Mouse (Mus musculus): Measurements from ENCODE around the gene Tmem53. TPM values are rescaled to one million over a fixed set of nuclear protein-coding genes. Genes with fewer than 3 reads are reported as not detected.
A peak's percentile ranks its signal among the peaks of the same experiment; 100 is the strongest.

Gene Tmem53
- polyA plus RNA-seq, 1 experiment from 2014 or later: 18.2 TPM

DNA sequence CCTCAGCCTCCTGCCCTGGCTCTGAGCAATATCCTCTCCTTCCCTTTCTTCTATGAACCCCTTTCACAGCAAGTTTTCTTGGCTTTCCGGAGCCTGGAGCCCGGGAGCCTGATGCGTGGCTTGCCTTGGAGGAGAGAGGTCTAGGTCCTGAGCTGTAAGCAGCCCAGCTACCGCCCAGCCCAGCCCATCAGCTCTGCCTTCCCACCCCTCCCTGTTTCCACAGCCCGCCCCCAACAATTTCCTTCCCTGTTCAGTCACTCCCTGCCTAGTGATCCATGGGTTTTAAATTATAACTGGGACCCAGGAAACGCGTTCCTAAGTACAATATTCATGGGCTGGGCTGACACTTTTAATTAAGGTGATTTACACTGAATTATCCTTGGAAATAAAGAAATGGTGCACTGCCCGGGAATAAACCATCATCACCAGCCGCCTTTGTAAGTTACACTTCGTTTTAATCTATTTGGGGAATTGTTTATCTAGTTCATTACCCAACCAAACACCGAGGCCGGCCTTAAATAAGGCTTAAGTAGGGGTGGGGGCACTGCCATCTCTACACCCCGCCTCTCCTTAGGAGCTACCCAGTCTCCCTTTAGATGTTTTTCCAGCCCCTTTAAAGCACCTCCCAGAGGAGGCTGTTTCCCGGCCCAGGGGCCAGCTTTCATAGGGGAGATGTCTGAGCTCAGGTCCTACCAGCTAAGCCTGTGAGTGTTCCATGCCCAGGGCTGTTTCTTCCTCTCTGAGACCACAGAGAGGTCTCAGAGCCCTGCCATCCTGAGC lies 50.5 kb downstream of the Tmem53 start:
- Histone ChIP-seq H3K4me1 (replicated peaks) (peaks cover 23% of the 10 kb centered on the region), H3K4me3 (no peak overlapping the region), H3K36me3 (no peaks in the 10 kb centered on the region), H3K27ac (ENCODE audit: poor library complexity, severe bottlenecking) (no peak overlapping the region), H3K27me3 (replicated peaks) (peaks cover 79% of the 10 kb centered on the region), H3K9ac (no peak overlapping the region), H3K9me3 (replicated peaks) (no peaks in the 10 kb centered on the region), H3K4me2 (no peak overlapping the region)
- 33% methylated on average over 14 of the region's 14 CpGs for WGBS
- no peak for ATAC-seq (ENCODE audit: insufficient number of reproducible peaks, low FRiP score)

DNA sequence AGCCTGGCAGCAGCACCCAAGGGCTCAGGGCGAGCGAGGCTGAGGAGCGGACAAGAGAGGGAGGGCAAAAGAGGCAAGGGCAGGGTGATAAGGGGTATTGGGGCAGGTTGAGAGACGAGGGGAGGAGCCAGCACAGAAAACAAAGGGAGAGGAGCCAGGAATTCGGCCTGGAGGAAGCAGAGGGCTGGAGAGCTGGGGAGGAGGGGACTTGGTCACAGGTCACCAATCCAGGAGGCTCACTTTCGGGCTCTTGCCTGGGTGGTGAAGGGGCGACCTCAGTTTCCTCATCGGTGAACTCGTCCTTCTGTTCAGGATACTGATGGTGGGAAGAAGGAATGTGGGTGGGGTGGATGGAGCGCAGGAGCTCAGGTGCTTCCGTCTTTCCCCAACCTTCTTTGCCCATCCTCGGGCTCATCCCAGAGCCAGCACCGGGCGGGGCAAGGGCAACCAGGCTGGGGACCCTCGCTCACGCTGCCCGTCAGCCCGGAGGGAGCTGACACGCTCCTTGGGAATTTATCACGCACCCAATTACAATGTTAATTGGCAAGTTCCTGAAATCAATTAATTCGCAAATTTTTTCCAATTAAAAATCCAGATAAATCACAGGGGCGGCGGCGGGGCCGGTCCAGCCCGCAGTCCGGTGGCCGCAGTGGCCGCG lies 52.0 kb downstream of the Tmem53 start:
- Histone ChIP-seq H3K27ac (ENCODE audit: poor library complexity, severe bottlenecking) (no peak overlapping the region), H3K4me1 (replicated peaks) (peaks cover 23% of the 10 kb centered on the region), H3K4me3 (peak overlapping the region; percentile 55), H3K27me3 (replicated peaks) (peaks cover 81% of the 10 kb centered on the region), H3K9me3 (replicated peaks) (no peaks in the 10 kb centered on the region), H3K9ac (peak overlapping the region; percentile 73), H3K4me2 (peak overlapping the region; percentile 97), H3K36me3 (no peaks in the 10 kb centered on the region)
- WGBS: 6% methylated on average over 30 of the region's 30 CpGs
- no peak for ATAC-seq (ENCODE audit: insufficient number of reproducible peaks, low FRiP score)

DNA sequence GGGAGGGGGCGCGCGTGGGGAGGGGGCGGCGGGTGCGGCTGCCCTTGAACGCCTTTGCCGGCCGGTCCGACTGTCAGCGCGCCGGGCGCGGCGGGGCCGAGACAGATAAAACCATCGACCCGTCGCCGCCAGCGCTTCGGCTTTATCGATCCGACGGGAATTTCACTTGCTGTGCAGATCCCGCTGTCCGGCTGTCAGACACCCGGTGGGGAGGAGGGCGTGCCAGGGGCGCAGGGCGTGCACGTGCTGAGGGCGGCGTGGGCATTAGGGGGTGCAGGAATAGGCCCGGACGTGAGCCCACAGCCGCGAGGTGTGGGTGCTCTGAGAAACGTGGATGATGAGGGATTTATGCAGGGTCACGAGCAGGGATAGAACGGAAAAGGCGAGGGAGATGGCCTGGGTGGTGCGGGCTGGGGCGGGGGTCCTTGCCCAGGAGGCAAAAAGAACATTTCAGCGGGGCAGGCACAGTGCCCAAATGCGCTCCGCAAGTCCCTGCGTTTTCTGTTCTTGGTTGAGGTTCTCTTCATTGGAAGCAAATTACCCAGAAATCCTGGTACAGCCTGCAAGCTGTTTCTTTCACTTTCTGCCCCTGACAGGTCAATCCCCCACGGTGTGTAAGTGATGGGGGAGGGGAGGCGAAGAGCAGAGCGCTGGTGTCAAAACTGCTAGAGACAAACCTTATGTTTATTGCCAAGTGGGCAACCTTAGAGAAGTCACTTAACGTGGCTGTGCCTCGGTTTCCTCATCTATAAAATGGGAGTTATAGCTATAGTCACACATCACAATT lies 52.7 kb downstream of the Tmem53 start:
- Histone ChIP-seq H3K27me3 (replicated peaks) (peaks cover 79% of the 10 kb centered on the region), H3K4me1 (replicated peaks) (peaks cover 23% of the 10 kb centered on the region), H3K36me3 (no peaks in the 10 kb centered on the region), H3K4me3 (peak overlapping the region; percentile 55), H3K9ac (peak overlapping the region; percentile 73), H3K9me3 (replicated peaks) (peaks cover 4% of the 10 kb centered on the region; the same call in 1 of the 2 replicates), H3K27ac (ENCODE audit: poor library complexity, severe bottlenecking) (no peak overlapping the region), H3K4me2 (peak overlapping the region; percentile 97)
- 2% methylated on average over 54 of the region's 54 CpGs for WGBS
- ATAC-seq (ENCODE audit: insufficient number of reproducible peaks, low FRiP score): 0 out of 2 replicates have a peak, but pooled peaks have one; percentile 20

DNA sequence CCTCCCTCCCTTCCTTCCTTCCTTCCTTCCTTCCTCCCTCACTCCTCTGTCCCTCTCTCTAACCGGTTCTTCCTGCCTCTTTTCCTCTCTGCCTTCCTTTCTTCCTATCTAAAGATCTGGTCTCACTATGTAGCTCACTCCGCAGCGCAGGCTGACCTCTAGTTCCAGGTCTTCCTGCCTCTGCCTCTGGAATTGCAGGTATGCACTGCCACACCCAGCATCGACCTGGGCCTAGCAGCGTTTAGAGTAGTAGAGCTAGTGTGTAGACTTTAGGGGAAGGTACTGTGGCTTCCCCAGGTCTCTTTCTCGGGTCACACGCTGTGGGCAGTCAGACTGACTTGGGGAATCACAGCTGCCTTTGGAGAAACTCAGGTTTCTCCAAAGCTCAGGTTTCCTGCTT lies 53.7 kb downstream of the Tmem53 start:
- Histone ChIP-seq H3K4me1 (replicated peaks) (peaks cover 23% of the 10 kb centered on the region), H3K9me3 (replicated peaks) (peaks cover 7% of the 10 kb centered on the region; the same call in 1 of the 2 replicates), H3K27ac (ENCODE audit: poor library complexity, severe bottlenecking) (no peak overlapping the region), H3K9ac (no peak overlapping the region), H3K4me2 (no peak overlapping the region), H3K36me3 (no peaks in the 10 kb centered on the region), H3K27me3 (replicated peaks) (peaks cover 72% of the 10 kb centered on the region), H3K4me3 (no peak overlapping the region)
- no peak for ATAC-seq (ENCODE audit: insufficient number of reproducible peaks, low FRiP score)
- WGBS: 40% methylated on average over 6 of the region's 7 CpGs

DNA sequence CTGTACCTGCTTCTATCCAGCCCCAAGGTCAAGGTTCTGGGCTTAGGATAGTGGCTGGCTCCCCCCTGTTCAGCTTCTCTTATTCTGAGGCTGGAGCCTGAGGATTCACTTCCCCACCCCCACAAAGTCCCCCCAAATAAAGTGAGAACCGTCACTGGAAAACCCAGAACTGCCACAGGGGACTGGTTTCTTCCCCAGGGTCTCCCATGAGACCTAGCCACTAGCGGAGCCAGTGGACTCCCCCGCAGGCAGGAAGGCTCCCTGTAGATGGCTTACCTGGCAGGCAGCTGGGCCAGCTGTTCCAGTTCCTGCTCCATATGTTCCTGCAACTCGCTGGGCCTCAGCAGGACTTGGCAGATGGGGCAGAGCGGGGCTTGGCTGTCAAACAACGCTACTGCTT lies 55.5 kb downstream of the Tmem53 start:
- ATAC-seq (ENCODE audit: insufficient number of reproducible peaks, low FRiP score): no peak
- H3K4me1 ChIP-seq (replicated peaks): peaks cover 27% of the 10 kb centered on the region
- H3K4me2 ChIP-seq: no peak overlapping the region
- H3K4me3 ChIP-seq: no peak overlapping the region
- no peak overlapping the region for H3K27ac ChIP-seq (ENCODE audit: poor library complexity, severe bottlenecking)
- H3K9ac ChIP-seq: no peak overlapping the region
- H3K27me3 ChIP-seq (replicated peaks): peaks cover 75% of the 10 kb centered on the region
- H3K9me3 ChIP-seq (replicated peaks): peaks cover 7% of the 10 kb centered on the region; the same call in 1 of the 2 replicates
- no peaks in the 10 kb centered on the region for H3K36me3 ChIP-seq
- 45% methylated on average over 6 of the region's 6 CpGs for WGBS

DNA sequence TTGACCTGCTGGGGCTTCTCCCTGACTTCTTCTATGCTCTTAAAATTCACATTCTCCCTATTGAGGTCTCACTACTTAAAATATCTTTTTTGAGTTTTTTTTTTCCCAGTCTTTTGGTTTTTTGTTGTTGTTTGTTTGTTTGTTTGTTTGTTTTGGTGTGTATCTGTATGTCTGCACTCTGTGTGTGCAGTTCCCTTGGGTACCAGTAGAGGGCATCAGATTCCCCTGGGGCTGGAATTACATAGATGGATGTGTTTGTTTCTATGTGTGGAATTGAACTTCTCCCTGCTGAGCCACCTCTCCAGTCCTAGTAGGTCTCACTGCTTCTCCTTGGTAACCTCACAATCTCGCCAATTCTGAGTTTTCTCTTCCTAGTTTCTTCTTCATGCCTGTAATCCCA lies 57.7 kb downstream of the Tmem53 start:
- Histone ChIP-seq H3K9me3 (replicated peaks) (peaks cover 7% of the 10 kb centered on the region; the same call in 1 of the 2 replicates), H3K9ac (no peak overlapping the region), H3K4me3 (no peak overlapping the region), H3K36me3 (no peaks in the 10 kb centered on the region), H3K4me1 (replicated peaks) (peaks cover 22% of the 10 kb centered on the region), H3K27ac (ENCODE audit: poor library complexity, severe bottlenecking) (no peak overlapping the region), H3K4me2 (no peak overlapping the region), H3K27me3 (replicated peaks) (peaks cover 71% of the 10 kb centered on the region)
- WGBS: 78% methylated on average over 1 of the region's 1 CpGs
- no peak for ATAC-seq (ENCODE audit: insufficient number of reproducible peaks, low FRiP score)

DNA sequence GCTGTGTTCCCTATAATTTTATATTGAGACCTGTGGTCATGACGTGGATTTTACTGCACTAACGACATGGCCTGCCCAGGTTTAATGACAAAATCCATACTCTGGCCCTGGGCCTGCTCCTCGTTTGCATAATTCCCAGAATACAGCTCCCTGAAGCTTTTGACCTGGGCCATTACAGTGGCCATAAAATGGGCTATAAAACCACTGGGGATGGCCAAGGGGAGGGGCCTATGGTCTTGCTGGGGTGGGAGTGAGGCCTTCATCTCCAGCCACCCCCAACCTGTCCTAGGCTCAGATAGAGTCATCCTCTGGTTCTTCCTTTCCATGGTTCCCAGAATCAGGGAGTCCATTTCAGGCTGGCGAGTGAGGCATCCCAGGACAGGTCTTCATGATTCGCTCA lies 60.1 kb downstream of the Tmem53 start:
- ATAC-seq (ENCODE audit: insufficient number of reproducible peaks, low FRiP score): 0 out of 2 replicates have a peak, but pooled peaks have one; percentile 7
- Histone ChIP-seq H3K4me2 (peak overlapping the region; percentile 67; the same call in 1 of the 2 replicates), H3K4me3 (no peak overlapping the region), H3K9ac (no peak overlapping the region), H3K27me3 (replicated peaks) (peaks cover 71% of the 10 kb centered on the region), H3K36me3 (no peaks in the 10 kb centered on the region), H3K27ac (ENCODE audit: poor library complexity, severe bottlenecking) (no peak overlapping the region), H3K4me1 (replicated peaks) (peaks cover 17% of the 10 kb centered on the region), H3K9me3 (replicated peaks) (peaks cover 7% of the 10 kb centered on the region; the same call in 1 of the 2 replicates)
- 53% methylated on average over 5 of the region's 5 CpGs for WGBS

DNA sequence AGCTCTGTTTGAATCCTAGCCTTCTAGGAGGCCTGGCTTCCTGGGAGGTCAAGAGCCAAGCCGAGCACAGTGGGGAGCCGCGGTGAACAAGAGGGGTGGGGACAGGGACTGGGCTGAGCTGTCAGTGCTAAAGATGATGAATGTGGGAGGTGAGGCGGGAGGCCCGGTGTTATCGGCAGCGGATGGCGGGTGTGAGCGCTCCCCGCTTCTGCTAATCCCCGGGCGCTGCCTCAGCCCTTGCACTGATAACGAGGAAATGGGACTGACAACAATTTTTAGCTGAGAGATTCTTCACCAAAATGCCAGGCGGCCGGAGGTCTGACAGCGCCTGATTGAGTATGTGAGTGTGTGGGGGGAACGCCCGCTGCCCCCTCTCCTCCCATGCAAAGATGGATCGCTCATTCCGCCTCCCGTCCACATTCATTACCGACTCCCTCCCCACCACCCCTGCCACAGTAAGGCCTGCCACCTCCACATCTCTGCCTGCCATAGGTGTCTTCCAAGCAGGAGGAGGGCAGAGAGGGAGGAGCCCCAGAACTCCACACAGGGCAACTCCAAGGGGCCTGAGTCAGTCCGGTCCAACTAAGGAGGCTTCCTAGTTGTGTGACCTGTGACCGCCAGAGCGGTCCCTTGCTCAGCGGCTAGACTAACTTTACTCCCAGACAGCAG lies 60.8 kb downstream of the Tmem53 start:
- 1% methylated on average over 26 of the region's 26 CpGs for WGBS
- peaks cover 7% of the 10 kb centered on the region; the same call in 1 of the 2 replicates for H3K9me3 ChIP-seq (replicated peaks)
- peak overlapping the region; percentile 26 for H3K4me3 ChIP-seq
- ATAC-seq (ENCODE audit: insufficient number of reproducible peaks, low FRiP score): peak; percentile 71; the same call in 1 of the 2 replicates
- H3K4me1 ChIP-seq (replicated peaks): peaks cover 21% of the 10 kb centered on the region
- H3K27me3 ChIP-seq (replicated peaks): peaks cover 71% of the 10 kb centered on the region
- peak overlapping the region; percentile 41; the same call in 1 of the 2 replicates for H3K9ac ChIP-seq
- H3K27ac ChIP-seq (ENCODE audit: poor library complexity, severe bottlenecking): no peak overlapping the region
- no peaks in the 10 kb centered on the region for H3K36me3 ChIP-seq
- H3K4me2 ChIP-seq: peak overlapping the region; percentile 67

DNA sequence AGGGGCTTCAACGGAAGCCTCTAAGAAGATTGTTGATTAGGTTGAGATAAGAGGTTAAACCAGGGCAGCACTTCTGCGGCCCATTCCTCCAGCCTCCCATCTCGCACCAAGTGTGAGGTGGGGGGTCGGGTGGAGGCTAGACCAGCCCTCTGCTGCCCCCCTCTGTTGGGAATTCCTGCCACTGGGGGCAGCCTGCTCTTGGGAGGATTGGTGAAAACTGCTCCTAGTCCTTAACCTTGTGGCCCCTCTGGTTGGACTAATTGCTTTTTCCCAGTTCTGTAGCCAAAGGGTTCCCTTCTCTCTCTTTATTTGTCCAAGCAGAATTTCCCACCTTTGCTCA lies 61.3 kb downstream of the Tmem53 start:
- H3K4me3 ChIP-seq: peak overlapping the region; percentile 26
- H3K4me1 ChIP-seq (replicated peaks): peaks cover 26% of the 10 kb centered on the region
- WGBS: 2% methylated on average over 4 of the region's 4 CpGs
- no peak overlapping the region for H3K27ac ChIP-seq (ENCODE audit: poor library complexity, severe bottlenecking)
- H3K9ac ChIP-seq: 0 out of 2 replicates have a peak overlapping the region, but pooled peaks have one; percentile 4
- no peaks in the 10 kb centered on the region for H3K36me3 ChIP-seq
- H3K4me2 ChIP-seq: peak overlapping the region; percentile 67
- peaks cover 73% of the 10 kb centered on the region for H3K27me3 ChIP-seq (replicated peaks)
- peaks cover 7% of the 10 kb centered on the region; the same call in 1 of the 2 replicates for H3K9me3 ChIP-seq (replicated peaks)
- peak; percentile 42; the same call in 1 of the 2 replicates for ATAC-seq (ENCODE audit: insufficient number of reproducible peaks, low FRiP score)

DNA sequence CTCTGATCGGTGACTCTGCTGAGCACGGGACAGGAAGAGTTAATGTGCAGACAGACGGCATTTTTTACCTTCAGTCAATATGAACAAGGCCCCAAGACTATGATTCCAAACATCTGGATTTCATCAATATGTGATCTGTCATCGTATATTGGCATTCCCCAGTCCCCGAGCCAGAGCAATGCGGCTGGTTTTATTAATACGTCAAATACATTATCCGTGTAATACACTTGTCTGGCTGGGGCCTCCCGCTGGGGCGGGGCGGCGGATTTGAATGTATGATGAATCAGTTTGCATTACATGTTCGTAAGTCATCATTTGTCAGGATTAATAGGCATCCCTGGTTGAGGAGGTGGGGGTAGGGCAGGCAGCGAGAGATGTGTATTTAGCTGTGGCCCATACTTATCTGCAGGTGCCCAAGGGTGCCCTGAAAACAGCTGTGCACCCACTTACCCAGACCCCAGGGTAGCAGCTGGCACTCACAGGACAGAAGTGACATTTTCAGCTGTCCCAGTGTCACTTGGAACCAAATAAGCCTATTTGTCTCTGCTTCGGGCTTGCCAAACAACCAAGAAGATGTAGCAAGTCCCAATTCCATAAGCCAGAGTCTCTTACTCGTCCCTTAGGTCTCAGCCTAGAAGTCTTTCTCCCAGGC lies 63.2 kb downstream of the Tmem53 start:
- H3K4me2 ChIP-seq: no peak overlapping the region
- no peak overlapping the region for H3K4me3 ChIP-seq
- peaks cover 27% of the 10 kb centered on the region for H3K4me1 ChIP-seq (replicated peaks)
- H3K36me3 ChIP-seq: no peaks in the 10 kb centered on the region
- H3K27ac ChIP-seq (ENCODE audit: poor library complexity, severe bottlenecking): no peak overlapping the region
- WGBS: 80% methylated on average over 16 of the region's 16 CpGs
- peaks cover 90% of the 10 kb centered on the region for H3K27me3 ChIP-seq (replicated peaks)
- ATAC-seq (ENCODE audit: insufficient number of reproducible peaks, low FRiP score): no peak
- H3K9ac ChIP-seq: no peak overlapping the region
- no peaks in the 10 kb centered on the region for H3K9me3 ChIP-seq (replicated peaks)

Data from heart, embryonic 12.5 days (tissue).